Mouse (Mus musculus): ENCODE measurements around the gene Gm13306.
"Not testable (repeated sequence)": the region's sequence is repeated elsewhere in the genome, so short reads cannot be mapped to it uniquely, and the experiment has no call there.

Gm13306 gene

DNA sequence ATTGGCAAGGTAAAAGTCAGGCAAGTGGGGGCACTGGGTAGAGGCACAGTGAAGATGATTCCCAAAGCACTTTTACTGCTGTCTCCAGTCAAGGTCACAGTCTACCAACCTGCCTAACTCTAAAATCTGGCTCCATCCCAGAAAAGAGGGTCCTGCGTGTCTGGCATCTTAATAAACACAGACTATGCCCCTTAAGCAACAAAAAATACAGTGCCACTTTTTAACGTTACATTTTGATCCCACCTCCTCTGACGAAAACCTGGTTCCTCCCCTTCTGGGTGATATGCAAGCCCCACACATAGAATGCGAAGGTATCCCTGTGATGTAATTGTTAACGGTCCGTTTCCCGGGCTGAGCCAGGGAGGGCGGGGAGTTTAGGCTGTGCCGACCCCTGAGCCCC lies at the start of gene Gm13306:
TSS of gene Gm13306 (plus strand) at position 301 of the 400 bp plus-strand sequence.
- not testable (repeated sequence) for DNase-seq (ENCODE audit: extremely low read depth, low read depth, low spot score)

DNA sequence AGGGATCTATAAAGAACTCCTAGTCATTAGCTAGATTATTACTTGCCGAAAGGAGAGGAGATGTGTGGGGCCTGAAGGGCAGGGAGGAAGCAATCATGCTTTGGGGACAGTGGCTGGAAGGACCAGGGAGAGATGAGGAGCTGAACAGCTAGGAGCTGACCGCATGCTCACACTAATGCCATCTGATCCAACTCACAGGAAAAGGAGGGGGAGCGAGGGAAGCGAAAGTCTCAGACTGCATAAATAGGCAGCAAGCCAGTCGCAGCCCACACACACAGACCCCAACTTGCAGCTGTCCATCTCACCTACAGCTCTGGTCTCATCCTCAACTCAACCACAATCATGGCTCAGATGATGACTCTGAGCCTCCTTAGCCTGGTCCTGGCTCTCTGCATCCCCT lies 38.7 kb upstream of the Gm13306 start, which contains the start of gene Gm13304:
TSS of gene Gm13304 (plus strand) at position 301 of the 400 bp plus-strand sequence.
- DNase-seq (ENCODE audit: extremely low read depth, low read depth, low spot score), result not testable (repeated sequence)

DNA sequence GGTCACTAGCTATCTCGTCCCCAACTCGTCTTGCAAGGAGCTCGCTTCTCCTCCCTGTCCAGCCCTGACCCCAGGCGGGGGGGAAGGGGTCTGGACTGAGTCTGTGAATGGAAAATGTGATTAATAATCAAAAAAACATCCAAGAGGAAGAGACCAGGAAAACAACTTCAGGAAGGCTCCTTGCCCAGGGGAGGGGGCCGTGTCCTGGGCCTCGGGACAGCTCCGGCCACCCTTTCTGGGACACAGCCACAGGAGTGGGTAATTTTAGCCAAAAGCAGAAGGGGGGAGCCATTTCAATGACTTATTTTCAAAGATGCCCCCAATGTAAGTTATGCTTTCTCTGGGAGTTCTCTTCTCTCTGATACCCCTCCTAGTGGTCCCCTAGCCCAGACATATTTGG lies 15.3 kb downstream of the Gm13306 start, which contains the start of gene Gm13305:
TSS of gene Gm13305 (minus strand) at position 101 of the 400 bp plus-strand sequence.
- DNase-seq (ENCODE audit: extremely low read depth, low read depth, low spot score), result not testable (repeated sequence)

GRCm38 (mm10) chr4:42178243-42178642 lies 25.0 kb downstream of the Gm13306 start:
- not testable (repeated sequence) for DNase-seq (ENCODE audit: extremely low read depth, low read depth, low spot score)

DNA sequence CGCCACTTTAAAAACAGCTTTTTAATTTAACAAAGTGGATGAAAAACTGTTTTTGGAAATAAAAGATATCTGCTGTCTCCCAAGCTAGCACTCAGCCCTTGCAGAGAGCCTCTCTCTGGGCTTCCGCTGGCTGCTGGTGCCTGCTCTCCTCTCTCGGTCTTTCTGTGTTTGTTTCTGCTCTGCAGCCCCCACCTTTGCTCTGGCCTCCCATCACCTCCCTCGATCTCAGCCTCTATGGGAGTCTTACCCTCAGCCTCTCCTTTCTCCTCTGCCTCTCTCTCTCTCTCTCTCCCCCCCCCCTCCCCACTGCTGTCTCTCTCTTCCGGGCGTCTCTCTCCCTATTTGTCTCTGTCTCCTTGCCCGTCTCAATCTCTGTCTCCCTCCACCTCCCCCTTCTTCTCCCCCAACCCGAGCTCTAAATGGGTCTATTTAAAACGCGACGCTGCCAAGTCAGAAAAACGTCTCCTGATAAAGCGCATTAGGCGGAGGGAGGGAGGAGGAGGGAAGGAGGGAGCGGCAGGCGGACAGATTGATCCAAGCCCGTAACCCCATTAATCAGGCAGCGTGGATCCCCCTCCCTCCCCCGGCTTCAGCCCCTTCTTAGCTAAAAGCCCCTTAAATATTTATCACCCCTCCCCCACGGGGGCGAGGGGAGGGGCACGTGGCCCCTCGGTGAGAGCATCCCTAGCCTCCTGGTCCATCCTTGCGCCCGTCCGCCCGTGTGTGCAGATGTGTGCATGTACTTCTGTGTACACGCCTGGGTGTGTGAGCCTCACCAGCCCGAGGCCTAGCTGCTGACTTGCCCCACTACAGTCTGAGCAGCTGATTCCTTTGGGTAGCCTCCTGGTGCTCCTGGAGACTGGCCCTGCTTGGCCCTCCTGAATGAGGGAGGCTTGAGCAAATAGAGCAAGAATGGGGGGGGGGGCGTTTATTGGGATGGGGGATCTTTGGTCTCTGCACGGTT lies 30.3 kb downstream of the Gm13306 start:
- DNase-seq (ENCODE audit: extremely low read depth, low read depth, low spot score), result not testable (repeated sequence)

DNA sequence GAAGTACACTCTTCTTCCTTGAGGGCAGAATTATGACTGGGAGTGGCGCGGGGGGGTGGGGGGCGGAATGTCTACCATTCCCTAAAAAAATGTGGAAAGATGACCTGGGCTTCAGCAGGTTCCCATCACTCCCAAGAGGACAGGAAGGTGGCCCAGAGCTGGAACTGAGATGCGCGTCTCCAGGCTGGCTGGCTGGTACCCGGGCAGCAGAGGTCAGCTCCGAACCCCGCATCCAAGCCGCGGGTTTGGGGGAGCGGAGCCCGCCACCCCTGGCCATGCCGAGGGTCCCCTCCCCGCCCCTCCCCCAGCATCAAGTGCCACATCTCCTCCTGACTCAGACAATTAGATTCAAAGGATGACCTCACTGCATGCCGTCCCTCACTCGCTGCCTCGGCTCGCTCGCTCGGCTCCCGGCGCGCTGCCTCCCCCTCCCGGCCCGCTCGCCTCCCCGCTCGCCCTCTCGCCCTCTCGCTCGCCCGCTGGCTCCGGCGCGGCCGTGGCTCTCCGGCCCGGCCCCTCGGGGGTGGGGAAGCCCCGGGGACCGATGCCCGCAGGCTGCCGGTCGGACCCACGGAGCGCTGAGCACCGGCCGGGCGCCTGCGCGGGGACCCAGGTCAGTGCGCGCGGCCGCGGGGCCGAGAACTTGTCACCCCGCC lies 31.2 kb downstream of the Gm13306 start:
- DNase-seq (ENCODE audit: extremely low read depth, low read depth, low spot score), result not testable (repeated sequence)

GRCm38 (mm10) chr4:42184980-42185372 lies 31.7 kb downstream of the Gm13306 start:
- DNase-seq (ENCODE audit: extremely low read depth, low read depth, low spot score), result not testable (repeated sequence)

All from fat pad, adult 2 months (tissue).